Mouse (Mus musculus) retina, postnatal 1 day (tissue): ENCODE results near the gene Nfx1.
A peak's percentile ranks its signal among the peaks of the same experiment; 100 is the strongest.
"Not testable (repeated sequence)": the region's sequence is repeated elsewhere in the genome, so short reads cannot be mapped to it uniquely, and the experiment has no call there.

Experiments
- DNase-seq: peaks from one replicate; pipeline ENCODE4 v3.0.0-alpha.2; 2012

Nfx1 gene

DNA sequence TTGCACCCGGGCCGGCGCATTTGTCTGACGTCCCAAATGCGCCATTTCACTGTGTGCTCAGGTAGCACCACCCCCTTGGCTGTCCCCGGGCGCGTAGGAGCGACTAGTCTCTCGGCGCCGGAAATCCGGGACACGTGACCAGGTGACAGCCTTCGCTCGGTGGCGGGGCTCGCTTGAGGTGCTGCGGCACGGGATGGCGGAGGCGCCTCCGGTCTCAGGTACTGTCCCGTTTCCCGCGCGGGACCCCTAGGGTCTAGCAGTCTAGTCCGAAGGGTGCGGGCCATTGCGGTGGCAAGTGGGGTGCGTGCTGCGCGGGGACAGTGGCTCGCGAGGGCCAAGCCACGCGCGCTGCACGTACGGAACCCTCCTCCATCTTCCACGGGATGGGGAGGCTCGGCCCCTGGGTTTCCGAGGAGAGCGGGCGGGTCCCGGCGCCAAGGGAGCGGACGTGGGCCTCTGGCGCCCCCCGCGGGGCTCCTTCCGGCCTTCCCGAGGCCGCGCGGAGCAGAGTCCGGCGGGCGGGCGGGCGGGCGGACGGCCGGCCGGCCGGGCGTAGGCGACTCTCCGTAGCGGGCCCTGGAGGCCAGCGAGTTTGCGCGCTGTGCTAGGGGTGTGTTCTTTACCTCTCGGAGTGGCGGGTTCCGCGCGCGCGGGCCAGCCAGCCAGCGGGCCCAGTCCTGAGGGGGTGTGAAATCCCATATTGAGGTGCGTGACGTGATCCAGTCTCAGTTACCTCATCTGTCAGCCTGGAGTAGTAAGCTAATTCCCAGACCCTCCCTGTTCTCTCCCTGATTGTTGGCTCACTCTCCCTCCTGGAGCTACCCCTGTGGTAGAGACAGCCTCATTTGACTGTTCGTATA, at the start of gene Nfx1:
Gene Nfx1, plus strand, starts transcription at position 65 of the 860 bp plus-strand sequence.
- DNase-seq, result peak; percentile 97

DNA sequence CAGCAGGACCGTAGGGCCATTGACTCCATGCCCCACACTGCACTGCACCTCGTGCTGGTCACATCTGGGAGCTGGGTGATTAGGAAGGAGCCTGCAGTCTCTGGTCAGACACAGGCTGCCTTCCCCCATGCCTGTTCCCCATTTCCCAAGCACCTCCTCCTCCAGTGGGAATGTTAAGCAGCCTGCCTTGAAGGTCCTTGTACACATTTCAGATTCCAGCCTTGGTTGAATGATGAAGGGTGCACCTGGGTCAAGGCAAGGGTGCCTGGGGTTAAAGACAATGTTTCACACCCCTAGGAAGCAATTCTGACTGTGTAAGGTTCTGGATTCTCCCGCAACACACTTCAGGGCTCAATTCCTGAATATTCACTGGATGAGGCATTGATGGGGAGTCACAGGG, 49.4 kb upstream of the Nfx1 start:
- DNase-seq, result no peak

DNA sequence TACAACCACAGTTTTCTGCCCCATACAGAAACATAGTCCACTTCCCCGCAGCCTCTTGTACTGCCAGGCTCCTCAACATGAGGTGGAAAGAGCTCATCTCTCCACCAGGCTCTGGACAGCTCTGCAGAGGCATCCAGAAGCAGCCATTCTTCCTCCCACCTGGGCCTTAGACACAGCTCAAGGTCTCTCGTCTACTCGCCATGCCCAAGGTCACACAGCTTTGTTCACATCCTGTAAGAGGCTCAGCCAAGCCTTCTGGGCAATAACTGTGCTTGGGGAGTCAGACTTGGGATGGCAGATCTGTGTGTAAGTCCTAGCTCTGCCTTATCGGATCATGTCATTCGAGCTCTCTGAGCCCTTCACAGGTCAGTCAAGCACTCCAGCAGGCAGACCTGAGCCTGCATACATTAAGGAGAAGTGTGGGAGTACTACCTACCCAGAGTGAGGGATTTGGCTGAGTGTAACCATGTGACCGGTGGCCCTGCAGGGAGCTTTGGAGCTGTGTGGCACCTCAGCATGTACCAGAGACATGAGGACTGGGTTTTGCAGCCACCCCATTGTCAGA, 47.5 kb upstream of the Nfx1 start:
- no peak for DNase-seq

DNA sequence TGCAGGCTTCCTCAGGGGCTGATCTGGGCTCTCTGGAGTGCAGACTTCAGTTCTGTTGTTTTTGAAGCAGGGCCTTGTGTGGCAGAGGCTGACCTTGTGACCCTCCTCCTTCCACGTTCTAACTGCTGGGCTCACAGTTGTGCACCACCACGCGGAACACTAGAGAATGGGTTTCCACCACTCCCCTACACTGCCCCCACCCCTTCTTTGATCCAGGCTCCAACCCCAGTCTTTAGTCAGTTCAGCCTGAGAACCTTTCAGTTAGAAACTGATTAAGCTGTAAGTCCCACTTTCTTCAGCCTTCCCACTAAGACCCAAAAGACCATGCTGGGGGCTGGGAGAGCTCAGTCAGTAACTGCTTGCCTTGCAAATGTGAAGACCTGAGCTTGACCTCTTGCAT, 45.1 kb upstream of the Nfx1 start:
- no peak for DNase-seq

DNA sequence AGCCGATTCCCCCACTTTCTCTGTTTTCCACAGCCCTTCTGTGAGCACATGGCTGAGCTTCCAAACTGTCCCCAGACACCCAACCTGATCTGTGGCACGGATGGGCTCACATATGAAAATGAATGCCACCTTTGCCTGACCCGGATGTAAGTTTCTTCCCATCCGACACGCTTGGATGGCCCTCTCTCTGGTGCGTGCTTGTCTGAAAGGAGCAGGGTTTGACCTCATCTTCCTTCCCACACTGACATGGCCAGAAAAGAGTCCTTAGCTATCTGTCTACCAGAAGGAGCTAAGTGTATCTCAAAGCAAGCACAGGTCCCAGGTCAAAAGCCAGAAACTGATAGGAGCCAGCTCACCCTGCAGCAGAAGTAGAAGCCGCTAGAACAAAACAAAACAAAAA, 41.7 kb upstream of the Nfx1 start:
- DNase-seq, result no peak

DNA sequence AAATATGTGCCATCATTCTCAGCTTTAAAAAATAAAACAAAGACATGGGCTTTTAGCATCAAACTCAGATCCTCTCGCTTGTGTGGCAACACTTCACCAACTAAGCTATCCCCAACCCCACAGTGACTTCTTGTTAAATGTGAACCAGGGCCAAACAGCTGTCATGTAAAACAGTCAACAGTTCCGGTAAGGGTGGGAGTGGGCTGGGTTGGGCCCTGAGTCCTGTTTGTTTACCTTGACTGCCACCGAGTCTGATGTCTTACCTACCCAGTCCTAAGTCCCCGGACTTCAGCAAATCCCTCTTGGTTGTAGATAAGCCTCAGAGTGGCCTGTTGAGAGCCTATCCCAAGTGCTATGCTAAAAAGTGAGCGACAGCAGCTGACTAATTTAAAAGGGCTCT, 37.0 kb upstream of the Nfx1 start:
- no peak for DNase-seq

DNA sequence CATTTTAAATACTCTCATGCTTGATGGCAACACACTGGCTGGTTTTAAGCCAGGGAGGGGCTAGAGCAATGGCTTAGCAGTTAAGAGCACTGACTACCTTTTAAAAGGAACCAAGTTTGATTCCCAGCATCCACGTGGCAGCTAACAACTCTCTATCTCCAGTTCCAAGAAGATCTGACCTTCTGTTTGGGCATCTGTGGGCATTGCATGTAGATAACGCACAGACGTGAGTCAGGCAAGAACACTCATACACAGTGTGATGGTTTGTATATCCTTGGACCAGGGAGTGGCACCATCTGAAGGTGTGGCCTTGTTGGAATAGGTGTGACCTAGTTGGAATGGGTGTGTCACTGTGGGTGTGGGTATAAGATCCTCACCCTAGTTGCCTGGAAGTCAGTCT, 36.3 kb upstream of the Nfx1 start:
- not testable (repeated sequence) for DNase-seq

DNA sequence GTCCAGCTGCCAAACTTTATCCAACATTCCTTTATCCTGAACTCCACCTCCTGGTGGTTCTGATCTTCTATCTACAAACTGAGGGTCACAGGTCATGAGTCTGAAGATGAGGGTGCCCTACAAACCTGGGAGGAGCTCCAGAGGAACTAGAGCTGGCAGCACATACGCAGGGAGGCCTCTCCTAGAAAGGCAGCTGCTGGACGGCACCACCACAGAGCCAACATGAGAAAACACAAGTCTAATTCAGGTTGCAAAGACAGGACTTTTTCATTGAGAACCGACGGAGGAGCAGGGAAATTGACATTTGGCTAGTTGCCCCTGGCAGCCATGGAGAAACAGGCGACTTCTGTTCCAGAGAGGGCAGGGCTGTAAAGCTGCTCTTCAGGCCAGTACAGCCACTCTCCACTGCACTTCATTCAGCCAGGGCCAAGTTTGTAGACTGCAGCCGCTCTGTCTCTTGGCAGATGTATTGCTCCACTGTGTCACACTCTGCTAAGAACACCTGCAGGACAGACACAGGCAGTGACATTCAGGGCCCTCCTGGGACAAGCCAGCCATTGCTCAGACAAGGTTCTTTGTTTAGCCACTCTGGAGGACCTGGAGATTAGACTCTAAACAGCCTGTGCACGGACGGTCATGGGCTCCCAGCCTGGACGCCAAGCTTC, 34.4 kb upstream of the Nfx1 start:
- no peak for DNase-seq

DNA sequence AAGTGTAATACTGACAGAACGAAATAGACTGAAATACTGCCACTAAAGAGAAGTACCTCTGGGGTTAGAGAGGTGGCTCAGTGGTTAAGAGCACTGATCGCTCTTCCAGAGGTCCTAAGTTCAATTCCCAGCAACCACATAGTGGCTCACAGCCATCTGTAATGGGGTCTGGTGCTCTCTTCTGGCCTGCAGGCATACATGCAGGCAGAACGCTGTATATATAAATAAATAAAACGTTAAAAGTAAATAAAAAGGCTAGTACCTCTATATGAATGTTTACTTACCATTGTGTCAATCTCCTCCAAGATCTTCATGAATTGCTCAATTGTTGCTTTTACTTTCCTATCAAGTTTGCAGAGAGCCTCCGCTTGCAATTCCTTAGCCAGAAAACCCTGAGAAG, 31.9 kb upstream of the Nfx1 start:
- DNase-seq, result no peak

DNA sequence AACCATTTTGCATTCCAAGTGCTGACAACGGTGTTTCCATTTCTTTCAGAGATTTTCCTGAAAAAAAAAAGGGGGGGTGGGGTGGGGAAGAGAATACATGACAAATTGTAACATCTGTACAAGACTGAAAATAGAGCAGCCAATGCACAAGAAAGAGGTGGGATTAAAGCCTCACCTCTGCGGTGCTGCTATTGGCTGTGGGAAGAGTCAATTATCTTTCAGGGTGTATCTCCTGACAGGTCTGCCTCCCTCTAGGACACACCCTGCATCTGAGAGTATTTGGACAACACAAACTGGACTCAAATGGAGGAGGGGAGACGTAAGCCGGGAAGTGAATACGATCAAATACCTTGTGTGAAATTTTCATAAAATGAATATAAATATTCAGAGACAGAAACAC, 27.1 kb upstream of the Nfx1 start:
- no peak for DNase-seq

DNA sequence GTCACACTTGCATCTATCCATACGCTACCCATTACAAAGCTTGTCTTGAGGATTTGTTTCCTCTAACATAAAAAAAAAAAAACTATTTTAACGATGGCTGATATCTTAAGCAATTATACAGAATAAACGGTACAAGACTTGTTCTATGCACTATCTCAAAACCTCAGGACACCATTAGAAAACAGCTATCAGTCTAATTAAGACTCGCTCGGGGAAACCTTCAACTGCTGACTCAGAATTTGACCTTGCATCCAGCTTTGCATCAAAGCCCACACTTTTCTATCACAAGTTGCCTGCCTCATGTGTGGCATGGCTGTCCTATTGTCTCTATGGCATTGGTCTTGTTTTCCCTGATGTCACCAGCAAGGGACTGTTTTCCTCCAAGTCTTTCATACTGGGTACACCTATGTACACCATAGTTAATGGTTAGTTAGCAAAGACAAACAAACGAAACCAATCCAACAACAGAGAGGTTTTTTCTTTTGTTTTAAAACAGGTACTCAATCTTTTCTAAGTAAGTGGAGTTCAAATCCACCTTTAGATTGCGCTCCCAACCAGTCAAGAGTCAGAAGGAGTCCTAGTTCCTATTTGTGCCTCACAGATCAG, 24.1 kb upstream of the Nfx1 start:
- no peak for DNase-seq

DNA sequence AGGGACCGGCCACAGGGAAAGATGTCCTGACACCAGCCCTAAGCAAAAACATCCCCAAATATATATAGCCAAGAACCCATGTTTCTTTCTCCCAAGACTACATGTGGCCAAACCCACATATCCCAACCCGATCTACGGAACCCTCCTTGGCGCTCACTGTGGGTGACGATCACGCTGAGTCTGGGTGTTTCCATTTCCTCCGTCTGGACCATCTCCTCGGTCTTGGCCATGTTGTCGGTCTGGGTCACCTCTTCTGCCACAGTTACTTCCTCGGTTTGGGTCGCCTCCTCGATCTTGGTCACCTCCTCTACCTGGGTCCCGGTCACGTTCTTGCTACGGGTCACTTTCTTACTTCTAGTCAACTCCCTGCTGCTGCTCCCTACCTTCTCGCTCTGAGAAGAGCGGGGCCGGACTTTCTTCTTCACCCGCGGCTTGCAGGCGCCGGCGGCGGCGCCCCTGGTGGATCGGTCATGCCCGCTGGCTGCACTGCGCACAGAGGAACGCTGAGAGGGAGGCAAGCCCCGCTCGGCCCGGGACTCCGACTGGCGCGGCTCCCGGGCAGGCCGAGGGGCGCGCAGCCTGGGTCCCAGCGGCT, 23.0 kb upstream of the Nfx1 start:
- DNase-seq, result no peak

DNA sequence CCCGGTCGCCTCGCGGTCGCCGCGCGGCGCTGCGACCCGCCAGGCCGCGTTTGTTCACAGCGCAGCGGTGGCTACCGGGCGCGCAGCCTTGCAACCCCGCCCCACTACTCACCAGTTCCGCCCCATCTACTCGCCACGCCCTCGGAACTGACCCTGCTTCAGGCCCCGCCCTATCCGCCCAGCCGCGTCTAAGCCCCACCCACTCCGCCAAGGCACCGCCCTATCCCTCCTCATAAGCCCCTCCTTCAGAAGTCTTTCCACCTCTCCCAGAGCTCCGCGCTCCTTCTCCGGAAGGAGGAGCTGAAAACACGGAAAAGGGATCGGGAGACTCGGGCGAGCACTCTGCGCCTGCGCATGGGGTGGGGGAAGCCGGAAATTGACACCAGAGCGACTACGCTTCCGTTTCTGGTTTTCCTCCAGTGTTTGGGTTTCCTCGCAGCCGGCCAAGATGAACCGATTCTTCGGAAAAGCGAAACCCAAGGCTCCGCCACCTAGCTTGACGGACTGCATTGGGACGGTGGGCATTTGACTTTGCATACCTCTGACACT, 22.5 kb upstream of the Nfx1 start, which contains the start of the genes Bag1 and Chmp5:
Gene Bag1, minus strand, starts transcription at position 135 of the 549 bp plus-strand sequence.
Gene Chmp5, plus strand, starts transcription at position 248 of the 549 bp plus-strand sequence.
- peak; percentile 100 for DNase-seq

DNA sequence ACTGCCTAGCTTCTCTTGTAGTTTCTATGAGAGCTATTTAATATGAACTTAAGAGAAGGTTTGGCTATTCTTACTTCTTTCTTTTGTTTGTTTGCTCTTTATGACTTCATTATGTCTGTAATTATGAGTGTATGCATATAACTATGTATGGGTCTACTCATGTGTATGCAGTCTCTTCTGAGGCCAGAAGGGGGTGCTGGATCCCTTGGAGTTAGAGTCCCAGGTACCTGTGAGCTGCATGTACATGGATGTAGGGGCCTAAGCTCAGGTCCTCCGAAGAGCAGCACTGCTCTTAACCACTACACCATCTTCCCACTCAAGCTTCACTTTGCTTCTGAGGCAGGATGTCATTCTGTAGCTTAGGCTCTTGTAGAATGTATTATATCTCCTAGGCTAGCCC, 17.2 kb upstream of the Nfx1 start:
- DNase-seq, result peak; percentile 16

DNA sequence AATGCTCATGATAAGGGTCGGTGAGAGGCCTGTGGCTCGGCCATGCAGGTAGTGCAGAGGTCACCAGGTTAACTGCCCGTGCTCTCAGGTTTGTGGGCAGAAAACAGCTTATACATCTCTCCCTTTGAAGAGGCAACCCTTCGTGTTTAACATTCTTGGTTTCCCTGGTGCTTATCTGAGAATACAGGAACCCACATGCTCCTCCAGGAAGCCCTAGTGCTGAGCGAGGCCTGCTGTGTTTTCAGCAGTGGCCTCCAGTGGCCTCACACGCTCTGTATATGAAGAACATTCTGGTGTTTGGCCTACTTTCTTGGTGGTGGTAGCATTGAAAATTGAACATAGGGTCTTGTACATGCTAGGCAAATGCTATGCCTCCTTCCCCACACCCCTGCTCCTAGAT, 14.8 kb upstream of the Nfx1 start:
- DNase-seq, result no peak

DNA sequence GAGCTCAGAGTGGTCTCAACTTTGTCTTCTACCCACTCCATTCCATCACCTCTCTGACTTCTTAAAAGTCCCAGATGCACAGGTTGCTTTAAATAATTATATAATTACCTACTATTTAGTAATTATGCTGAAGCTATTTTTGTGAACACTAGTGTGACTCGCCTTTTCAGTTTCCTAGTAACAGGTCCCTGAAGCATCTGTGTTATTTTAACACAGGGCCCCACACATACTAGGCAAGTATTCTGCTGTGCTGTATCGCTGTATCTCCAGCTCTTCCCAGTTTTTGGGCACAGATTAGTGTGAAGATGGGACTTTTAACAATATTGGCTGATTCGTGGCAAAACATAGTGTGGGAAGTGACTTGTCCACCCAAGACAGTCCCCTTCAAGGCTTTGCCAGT, 7.2 kb upstream of the Nfx1 start:
- DNase-seq, result no peak

DNA sequence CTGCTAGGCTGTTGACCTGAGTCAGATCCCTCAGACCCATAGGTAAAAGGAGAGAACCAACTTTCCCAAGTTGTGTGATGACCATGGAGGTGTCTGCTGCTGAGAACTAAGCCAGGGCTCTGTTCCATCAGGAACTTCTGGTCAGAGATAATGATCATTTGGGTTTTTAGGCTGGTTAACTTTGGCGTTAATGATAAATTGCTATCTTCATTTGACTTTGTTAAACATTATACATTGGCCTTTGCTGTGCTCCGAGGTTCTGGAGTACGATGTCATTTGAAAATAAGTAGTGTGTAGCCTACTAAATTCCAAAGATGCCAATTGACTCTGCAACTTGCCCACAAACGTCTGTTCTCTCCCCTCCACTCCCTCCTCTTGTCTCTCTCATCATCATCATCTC, 1.5 kb upstream of the Nfx1 start:
- DNase-seq, result no peak

DNA sequence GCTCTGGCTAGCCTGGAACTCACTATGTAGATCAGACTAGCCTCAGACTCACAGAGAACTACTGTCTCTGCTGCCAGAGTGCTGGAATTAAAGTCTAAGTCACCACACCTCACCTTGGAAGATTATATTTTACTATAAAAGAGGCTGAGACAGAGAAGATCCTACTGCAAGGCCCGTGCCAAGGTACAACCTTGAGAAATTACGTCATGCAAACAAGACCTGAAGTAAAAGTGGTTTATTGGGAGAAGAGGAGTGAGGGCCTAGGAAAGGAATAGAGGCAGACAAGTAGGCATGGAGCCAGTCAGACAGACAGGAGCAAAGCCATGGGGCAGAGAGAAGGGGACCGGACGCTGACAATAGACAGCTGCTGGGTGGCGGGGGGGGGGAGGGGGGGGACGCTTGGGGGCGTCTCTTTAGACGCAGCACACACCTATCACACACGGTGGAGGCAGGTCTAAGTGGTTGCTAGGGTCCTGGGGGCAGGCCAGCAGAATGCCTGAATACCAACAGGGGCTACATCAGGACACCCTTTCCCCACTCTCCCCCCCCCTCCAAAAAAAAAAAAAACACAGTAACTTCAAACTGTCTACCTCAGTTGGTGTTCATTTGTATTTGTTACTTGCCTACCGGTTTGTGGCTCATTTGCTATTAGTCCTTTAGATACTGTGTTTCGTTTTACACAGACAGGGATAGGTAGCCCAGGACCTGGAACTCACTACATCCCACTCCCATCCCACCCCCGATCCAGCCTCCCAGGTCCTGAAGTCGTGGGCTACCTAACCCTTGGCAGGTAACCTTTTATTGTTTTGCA, 720 bp upstream of the Nfx1 start:
- DNase-seq, result peak; percentile 23

DNA sequence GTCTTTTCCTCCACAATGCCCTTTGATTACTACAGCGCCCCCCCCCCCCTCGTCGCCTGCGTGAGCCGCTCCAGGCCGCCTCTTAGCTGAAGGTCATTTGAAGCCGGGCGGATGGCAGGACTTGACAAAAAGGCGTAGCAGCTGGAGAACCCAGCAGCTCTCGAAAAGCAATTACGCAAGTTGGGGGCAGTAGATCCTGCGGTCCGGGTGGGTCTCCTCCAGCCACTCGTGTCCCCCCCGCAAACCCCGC, 189 bp upstream of the Nfx1 start:
- DNase-seq, result no peak

DNA sequence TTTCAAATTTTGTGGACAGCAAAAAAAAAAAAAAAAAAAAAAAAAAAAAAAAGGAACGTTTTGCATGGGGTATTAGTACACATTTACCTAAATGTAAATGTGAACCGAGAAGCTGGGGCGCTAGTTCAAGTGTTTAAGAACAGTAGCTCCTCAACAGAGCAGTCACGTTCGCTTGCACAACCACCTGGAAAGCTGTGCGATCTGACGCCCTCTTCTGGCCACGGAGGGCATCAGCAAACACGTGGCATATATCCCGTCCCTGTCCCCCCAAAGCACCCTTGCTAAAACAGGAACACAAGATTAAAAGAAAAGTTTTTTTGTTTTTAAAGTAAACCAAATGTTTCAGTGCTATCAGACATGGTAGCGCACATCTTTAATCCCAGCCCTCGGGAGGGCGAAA, 1.0 kb downstream of the Nfx1 start:
- peak; percentile 55 for DNase-seq

DNA sequence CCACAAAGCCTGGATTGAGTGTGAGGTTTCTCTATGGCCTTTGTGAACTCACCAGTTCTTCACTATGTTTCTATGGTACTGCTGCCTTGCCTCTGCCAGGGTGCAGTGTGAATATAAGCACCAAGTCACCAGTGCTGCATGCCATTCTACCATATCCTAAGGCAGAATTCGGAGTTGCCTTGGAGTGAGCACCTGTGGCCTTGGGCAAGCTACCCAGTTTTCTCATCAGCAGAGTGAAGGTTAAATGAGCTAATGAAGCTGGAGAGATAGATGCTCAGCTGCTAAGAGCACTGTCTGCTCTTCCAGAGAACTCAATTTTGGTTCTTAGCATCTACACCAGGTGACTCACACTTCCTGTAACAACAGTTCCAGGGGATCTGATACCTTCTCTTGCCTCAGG, 3.3 kb downstream of the Nfx1 start:
- DNase-seq, result no peak

DNA sequence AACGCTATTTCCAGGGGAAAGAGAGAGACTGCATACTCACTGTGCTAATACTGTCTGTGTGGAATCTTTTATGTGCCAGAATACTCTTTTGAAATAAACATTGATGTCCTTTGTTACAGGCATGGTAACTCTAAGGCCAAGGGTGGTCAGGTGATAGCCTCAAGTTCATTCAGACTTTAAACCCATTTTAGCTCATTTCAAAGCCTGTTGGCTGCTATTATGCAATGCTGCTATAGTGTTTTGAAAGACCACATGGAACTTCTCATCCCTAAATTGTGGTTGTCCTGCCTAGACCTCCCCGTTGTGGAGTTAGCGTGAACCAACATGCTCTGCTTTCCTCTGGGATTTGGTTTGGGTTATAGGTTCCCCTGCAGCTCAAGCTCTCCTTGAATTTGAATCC, 5.0 kb downstream of the Nfx1 start:
- no peak for DNase-seq
